Mouse (Mus musculus) gastrocnemius, postnatal 14 days (tissue): ENCODE measurements around the gene Polm. TPM values are rescaled to one million over a fixed set of nuclear protein-coding genes. Genes with fewer than 3 reads are reported as not detected.
"Not testable (repeated sequence)": the region's sequence is repeated elsewhere in the genome, so short reads cannot be mapped to it uniquely, and the experiment has no call there.

ENCODE experiments used
- DNase-seq: peaks from one replicate; pipeline ENCODE4 v3.0.0; 2021; ENCODE audit warnings: mixed read lengths
- intact Hi-C: fragments of 180-260 bp; cut with DNase I; formaldehyde crosslinking; loops from one replicate; pipeline ENCODE4 v1.15.1; 2025; ENCODE audit warnings: low total_unique reads
- total RNA-seq, 2 experiments: library from RNA; stranded (reverse); gene quantifications; 2 replicates each; pipeline ENCODE4 v1.2.3; 2021

Gene Polm
- total RNA-seq, 2 experiments from 2014 or later: 2.1 to 3.3 TPM

DNA sequence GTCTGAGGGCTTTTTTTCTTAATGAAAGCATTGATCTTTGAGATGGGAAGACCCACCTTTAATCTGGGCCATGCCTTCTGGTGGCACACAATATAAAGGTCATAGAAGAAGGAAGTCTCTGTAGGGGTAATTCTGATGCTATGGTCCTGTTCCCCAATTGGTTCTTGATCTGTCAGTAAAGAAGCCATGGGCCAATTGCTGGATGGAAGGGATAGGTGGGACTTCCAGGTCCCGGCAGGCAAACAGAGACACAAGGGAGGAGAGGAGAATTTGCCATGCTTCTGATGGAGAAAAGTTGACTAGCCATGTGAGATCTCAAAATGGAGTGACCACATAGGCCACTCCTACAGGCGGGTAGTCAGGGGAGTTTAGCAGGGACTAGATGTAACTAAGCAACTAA is 18.6 kb downstream of the Polm start:
- DNase-seq: no peak
- intact Hi-C loops: no loop called here

DNA sequence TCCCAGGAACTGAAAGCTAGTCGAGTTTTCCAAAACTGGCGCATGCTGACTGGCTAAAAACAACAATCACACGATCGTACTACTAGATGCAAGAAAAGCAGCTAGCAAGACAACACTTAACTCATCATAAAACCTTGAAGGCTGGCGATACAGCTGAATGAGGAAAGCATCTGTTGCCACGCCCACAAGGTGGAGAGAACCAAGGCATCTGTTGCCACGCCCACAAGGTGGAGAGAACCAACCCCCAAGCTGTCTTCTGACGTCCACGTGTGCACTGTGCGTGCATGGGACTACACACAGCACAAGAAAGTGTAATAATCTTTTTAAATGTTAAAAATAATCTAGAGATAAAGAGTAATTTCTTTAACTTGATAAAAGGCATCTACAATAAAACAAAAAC is 24.4 kb downstream of the Polm start:
- intact Hi-C loops: no loop called here
- no peak for DNase-seq

DNA sequence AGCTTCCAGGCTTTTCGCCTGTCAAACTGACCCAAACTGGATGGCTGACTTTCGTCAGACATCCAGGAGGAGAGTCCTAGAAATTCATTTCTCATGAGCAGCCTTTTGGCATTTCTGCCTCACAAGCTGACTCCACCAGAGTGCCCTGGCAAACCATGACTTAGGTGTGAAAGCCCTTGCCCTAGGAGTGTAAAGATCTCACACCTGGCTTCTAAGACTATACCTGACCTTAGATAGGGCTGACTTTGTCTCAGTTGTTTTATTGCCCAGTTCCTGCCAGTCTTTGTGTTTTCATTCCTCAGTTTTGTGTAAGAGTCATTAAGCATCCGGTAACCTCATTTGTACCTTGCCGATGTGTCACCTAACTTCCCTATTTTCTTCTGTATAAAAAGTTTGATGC is 28.3 kb downstream of the Polm start:
- intact Hi-C loops, DNase-seq: not testable (repeated sequence)

DNA sequence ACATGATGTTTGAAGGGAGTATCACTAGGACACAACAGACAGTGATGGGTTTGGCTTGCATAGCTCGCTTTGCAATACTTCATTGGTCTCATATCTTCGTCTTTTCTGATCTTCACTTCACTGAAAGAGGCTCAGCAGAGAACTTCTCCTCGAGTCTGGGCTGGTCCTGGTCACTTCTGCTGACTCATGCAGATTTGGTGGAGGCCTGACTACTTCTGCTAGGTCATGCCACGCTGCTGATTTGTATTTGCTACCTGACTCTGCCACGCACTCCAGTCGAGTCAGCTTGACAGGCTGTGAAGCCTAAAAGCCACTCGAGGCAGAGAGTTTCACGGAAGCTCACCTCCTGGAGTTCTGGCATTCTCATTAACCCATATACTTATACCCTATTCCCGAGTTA is 29.9 kb downstream of the Polm start:
- DNase-seq: no peak
- intact Hi-C loops: no loop called here

- intact Hi-C loops: no loop called here
- no peak for DNase-seq
Observed at GRCm38 (mm10) chr11:5805711-5806110, 32.1 kb downstream of the Polm start.

- intact Hi-C loops: no loop called here
- no peak for DNase-seq
Observed at GRCm38 (mm10) chr11:5804174-5804573, 33.6 kb downstream of the Polm start.

GRCm38 (mm10) chr11:5803551-5803981 is 34.2 kb downstream of the Polm start, which contains the start of gene Pgam2:
Gene Pgam2 (minus strand): TSS chr11:5803733.
- peak; percentile 62 for DNase-seq
- intact Hi-C loops: no loop called here

DNA sequence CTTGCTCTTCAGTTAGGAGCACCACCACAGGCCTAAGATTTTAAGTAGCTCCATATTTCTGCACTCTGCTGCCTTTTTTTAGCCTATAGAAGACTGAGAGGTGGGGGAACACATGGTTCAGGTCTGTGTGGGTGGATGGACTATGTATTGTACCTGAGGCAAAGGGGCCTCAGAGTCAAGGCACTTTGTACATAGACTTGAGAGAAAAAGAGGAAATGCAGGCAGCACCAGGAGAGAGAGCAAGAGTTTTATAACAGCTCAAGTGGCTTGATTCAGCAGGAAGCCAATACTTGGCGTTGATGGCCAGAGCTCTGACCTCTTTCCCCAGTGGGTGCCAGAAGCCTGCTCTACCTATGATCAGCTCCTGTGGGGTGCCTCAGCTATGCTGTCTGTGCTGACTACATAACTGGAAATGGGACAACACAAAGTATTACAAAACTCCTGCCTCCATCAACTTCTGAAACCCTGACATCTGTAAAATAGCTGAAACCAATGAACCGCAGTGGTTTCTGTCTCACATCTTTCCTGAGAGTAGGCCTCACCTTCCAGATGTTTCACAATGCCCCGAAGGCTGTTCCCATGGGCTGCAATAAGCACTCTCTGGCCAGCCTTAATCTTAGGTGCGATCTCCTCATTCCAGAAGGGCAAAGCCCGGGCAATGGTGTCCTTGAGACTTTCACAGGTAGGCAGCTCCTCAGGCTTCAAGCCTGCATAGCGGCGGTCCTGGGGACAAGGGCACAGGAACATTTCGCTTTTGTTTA is 35.2 kb downstream of the Polm start:
- intact Hi-C loops: no loop called here
- DNase-seq: no peak

- intact Hi-C loops: no loop called here
- DNase-seq: peak; percentile 74
Observed at GRCm38 (mm10) chr11:5802005-5802404, 35.8 kb downstream of the Polm start.

- DNase-seq: no peak
- intact Hi-C loops: no loop called here
Observed at GRCm38 (mm10) chr11:5801511-5801910, 36.3 kb downstream of the Polm start.

DNA sequence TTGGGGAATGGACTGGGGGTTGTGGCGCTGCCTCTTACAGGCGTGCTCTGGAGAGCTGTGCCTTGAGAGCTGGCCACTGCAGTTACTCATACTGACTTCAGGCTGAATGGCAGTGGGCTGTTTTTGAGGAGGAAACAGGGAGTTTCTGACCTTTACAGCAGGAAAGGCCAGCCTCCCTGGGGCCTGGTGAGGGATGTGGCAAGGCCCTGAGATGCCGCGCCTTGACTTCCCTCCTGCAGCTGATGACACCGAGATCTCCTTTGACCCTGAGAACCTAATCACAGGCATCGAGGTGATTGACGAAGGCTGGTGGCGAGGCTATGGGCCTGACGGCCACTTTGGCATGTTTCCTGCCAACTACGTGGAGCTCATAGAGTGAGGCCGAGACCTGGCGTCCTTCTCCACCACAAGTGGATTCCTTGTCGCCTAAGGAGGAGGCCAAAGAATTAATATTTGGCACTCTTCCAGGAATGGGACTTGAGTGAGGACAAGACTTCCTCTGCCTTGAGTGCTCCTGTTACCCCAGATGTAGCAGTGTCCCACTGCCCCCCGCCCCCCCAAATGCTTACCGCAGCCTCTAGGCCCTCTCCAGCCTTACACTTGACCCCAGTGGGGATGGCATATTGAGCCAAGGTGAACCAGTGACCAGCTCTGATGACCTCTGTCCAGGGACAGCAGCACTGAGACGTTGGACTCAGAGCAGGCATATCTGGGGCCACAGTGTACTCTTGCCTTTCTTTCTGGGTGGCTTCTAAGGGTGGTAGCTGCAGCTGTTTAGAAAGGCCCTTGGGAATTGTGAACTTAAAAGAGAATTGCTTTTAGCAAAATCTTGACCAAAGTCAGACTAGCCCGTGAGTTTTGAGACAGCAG is 38.0 kb downstream of the Polm start:
- peak; percentile 35 for DNase-seq
- intact Hi-C loops: no loop called here

GRCm38 (mm10) chr11:5797928-5798327 is 39.9 kb downstream of the Polm start:
- intact Hi-C loops: no loop called here
- DNase-seq: no peak

- DNase-seq: no peak
- intact Hi-C loops: no loop called here
Observed at GRCm38 (mm10) chr11:5797371-5797770, 40.4 kb downstream of the Polm start.

DNA sequence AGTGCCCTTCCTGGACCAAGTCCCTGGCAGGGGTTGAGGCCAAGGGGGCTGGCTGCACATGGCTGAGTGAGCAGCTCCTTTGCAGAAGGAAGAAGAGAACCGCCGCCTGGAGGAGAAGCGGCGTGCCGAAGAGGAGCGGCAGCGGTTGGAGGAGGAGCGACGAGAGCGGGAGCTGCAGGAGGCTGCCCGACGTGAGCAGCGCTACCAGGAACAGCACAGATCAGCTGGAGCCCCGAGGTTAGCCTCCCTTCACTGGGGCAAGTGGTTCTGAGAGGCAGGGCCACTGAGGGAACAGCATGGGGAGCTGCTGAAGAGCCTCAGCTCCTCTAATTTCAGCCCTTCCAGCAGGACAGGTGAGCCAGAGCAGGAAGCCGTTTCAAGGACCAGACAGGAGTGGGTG is 40.9 kb downstream of the Polm start:
- intact Hi-C loops: no loop called here
- DNase-seq: no peak

DNA sequence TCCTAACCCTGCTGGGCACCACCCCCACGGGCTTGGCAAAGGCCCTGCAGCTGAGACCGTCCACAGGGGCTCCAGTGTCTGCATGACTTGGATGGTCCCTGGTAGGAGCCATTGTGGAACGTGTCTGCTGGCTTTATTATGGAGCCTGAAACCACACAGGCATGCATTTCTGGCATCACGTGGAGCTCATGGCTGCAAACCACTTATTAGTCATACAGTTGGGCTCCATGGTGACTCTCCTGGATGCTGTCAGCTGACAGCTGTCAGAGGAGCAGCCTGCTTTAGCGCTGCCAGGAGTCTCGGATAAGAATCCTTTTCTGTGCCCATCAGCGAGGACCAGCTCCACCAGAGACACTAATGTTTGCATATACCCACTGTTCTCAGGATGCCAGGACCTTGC is 42.1 kb downstream of the Polm start:
- peak; percentile 49 for DNase-seq
- intact Hi-C loops: no loop called here

DNA sequence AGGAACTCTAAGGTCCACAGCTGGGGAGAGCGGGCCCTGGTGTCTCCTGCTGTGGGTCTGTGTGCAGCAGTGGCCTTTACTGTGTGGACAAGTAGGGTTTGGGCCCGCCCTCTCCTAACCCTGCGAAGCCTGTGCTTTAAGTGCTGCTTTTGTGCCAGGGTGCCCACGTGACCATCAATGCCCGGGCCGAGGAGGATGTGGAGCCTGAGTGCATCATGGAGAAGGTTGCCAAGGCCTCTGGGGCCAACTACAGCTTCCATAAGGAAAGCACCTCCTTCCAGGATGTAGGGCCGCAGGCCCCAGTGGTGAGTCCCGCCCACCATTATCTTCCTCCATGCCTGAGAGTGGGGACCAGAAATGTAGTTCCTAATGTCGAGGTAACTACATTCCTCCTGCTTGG is 42.5 kb downstream of the Polm start:
- DNase-seq: no peak
- intact Hi-C loops: no loop called here

DNA sequence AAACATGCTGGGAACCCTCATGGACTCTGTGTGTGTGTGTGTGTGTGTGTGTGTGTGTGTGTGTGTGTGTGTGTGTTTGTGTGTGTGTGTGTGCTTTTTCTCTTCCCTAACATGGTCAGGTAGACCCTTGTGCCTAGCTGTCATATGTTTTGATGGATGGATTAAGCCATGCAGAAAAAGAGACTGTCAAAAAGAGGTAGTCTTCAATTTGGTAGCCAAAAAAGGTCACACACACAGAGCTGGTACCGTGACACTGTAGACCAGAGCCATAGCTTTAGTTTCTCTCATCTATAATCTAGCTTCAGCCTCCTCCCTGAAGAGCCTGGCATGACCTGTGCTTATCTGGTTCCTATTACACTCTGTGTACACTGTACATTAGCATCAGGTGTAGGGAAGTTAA is 47.4 kb downstream of the Polm start:
- intact Hi-C loops: loop anchor here (5.0 kb wide), 1 partner anchor 92 kb away; no protein-coding TSS in a partner anchor
- no peak for DNase-seq

GRCm38 (mm10) chr11:5789754-5790333 is 48.0 kb downstream of the Polm start:
- intact Hi-C loops: loop anchor here (5.0 kb wide), 1 partner anchor 92 kb away; no protein-coding TSS in a partner anchor
- no peak for DNase-seq

DNA sequence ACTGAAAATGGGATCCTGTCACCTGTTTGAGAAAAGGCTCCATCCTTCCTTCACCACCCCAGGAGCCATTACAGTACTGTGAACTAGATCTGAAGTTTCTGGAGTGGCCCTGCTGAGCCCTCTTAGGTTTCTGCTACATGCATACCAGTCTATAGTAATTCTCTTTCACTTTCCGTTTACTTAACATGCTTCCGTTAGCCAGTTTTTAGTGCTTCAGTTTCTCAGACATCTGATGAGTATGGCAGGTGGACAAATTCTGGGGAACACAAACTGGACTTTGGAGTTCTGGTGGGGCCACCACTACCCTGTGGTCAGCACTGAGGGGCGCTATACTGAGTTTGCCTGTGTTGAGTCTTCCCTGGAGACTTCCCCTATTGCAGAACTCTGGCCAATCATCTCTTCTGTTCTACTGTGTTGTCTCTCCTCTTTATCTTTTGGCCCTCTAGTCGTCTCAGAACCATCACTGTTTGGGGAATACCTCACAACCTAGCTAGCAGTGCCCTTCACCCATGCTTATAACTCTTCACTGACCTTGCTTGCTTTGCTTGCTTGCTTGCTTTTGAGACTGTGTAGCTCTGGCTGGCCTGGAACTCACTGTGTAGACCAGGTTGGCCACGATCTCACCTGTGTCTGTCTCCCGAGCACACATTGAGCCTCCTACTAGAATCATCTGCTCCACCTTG is 48.6 kb downstream of the Polm start:
- DNase-seq: no peak
- intact Hi-C loops: no loop called here
